Mouse (Mus musculus) hindbrain, embryonic 15.5 days (tissue): ENCODE measurements around the gene Ctdspl. TPM values are rescaled to one million over a fixed set of nuclear protein-coding genes. Genes with fewer than 3 reads are reported as not detected.

Experiments
- ATAC-seq: fragments of 200-750 bp; cut with Nextera tagmentation; 2 replicates; pipeline ENCODE4 v1.8.0; 2017; ENCODE audit warnings: low read depth, moderate number of reproducible peaks, moderate TSS enrichment; ENCODE audit not compliant: low FRiP score
- H3K27ac ChIP-seq: fragments of 300-500 bp; sonication (generic); replicated peaks from 2 replicates; pipeline ENCODE4 v1.5.1; 2015; ENCODE audit warnings: mild to moderate bottlenecking, inconsistent platforms
- H3K27me3 ChIP-seq: fragments of 300-500 bp; sonication (generic); 2 replicates; pipeline ENCODE4 v1.6.1; 2015; ENCODE audit warnings: control low read depth, inconsistent platforms
- H3K36me3 ChIP-seq: fragments of 300-500 bp; sonication (generic); 2 replicates; pipeline ENCODE4 v1.6.1; 2015; ENCODE audit warnings: control low read depth, inconsistent platforms
- H3K4me1 ChIP-seq: fragments of 300-500 bp; sonication (generic); replicated peaks from 2 replicates; pipeline ENCODE4 v1.6.1; 2015; ENCODE audit warnings: control low read depth, inconsistent platforms
- H3K4me2 ChIP-seq: fragments of 300-500 bp; sonication (generic); 2 replicates; pipeline ENCODE4 v1.6.1; 2015; ENCODE audit warnings: moderate library complexity, mild to moderate bottlenecking, inconsistent platforms
- H3K4me3 ChIP-seq: fragments of 300-500 bp; sonication (generic); 2 replicates; pipeline ENCODE4 v1.5.1; 2015; ENCODE audit warnings: mild to moderate bottlenecking, inconsistent platforms
- H3K9ac ChIP-seq: fragments of 300-500 bp; sonication (generic); 2 replicates; pipeline ENCODE4 v1.6.1; 2015; ENCODE audit warnings: inconsistent platforms
- H3K9me3 ChIP-seq: fragments of 300-500 bp; sonication (generic); 2 replicates; pipeline ENCODE4 v1.6.1; 2016; ENCODE audit warnings: control low read depth, inconsistent platforms
- WGBS: fragments of 180-500 bp; shearing (Covaris S2); methylation state at CpG from one replicate; pipeline ENCODE4 v1.1.7; 2015; 5-methylcytosine and 5-hydroxymethylcytosine counted together
- polyA plus RNA-seq: library from polyadenylated mRNA; unstranded; fragments of >200 nt; fragmentation: Nextera tagmentation; extraction: Ambion mirVana; gene quantifications from 2 replicates; pipeline ENCODE4 v1.2.1, GENCODE M21; 2015

Ctdspl gene
- polyA plus RNA-seq, 1 experiment from 2014 or later, result 8.9 TPM

DNA sequence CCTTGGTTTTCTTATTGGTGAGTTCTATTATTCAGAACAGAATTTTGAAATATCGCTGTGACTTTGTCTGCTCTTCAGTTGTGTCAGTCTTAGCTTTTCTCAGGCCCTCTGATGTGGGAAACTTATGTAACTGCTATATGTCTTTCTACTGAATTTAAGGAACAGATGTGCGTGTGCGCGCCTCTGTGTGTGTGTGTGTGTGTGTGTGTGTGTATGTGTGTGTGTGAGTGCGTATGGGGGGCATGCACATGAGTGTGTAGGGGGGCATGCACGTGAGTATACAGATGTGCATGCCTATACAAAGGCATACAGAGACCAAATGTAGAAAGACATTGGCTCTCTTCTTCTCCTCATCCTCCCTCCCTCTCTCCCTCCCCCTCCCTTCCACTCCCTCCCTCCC lies 71.0 kb downstream of the Ctdspl start:
- Histone ChIP-seq H3K36me3 (no peaks in the 10 kb centered on the region), H3K4me2 (no peak overlapping the region), H3K4me3 (no peak overlapping the region), H3K4me1 (no peaks in the 10 kb centered on the region), H3K27me3 (no peaks in the 10 kb centered on the region), H3K9ac (no peak overlapping the region), H3K9me3 (no peaks in the 10 kb centered on the region), H3K27ac (no peak overlapping the region)
- ATAC-seq, result no peak
- 96% methylated on average over 6 of the region's 6 CpGs for WGBS

DNA sequence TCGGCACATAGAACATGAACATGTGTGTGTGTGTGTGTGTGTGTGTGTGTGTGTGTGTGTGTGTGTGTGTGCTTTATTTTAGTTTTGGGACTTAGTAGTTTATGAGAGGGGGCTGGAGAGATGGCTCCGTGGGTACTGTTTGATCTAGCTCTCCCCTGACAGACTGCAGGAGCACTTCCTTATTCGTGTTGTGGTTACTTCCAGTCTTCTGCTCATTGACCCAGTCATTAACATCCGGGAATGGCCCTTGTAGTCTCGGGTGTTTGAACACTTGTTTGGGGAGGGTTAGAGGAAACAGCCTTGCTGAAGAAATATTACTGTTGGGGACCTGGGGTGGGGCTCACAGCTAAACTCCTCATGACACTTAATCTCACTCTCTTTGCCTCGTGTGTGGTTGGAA lies 73.9 kb downstream of the Ctdspl start:
- no peak for ATAC-seq
- Histone ChIP-seq H3K9me3 (no peaks in the 10 kb centered on the region), H3K27ac (no peak overlapping the region), H3K36me3 (no peaks in the 10 kb centered on the region), H3K4me3 (no peak overlapping the region), H3K4me1 (peaks cover 3% of the 10 kb centered on the region; the same call in 1 of the 2 replicates), H3K27me3 (no peaks in the 10 kb centered on the region), H3K4me2 (no peak overlapping the region), H3K9ac (no peak overlapping the region)
- 66% methylated on average over 6 of the region's 6 CpGs for WGBS

DNA sequence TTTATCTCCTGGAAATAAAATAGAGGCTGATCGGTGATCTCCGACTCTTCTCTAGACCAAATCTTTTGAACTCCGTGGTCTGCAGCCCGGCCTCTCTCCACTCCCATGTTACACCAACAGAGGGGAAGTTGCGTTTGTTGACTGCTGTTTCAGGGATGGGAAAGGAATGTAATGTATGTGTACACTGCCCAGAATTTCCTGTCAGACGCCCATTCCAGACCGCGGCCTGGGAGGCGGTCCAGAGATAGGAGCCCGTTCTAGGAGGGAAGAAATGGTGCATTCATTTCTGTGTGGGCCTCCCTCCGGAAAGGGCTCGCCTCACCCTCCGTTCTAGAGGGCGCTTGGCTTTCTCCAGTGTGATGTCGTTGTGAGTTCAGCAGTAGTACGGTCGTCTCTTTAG lies 76.0 kb downstream of the Ctdspl start:
- no peaks in the 10 kb centered on the region for H3K27me3 ChIP-seq
- no peak for ATAC-seq
- 81% methylated on average over 17 of the region's 17 CpGs for WGBS
- H3K9ac ChIP-seq, result no peak overlapping the region
- H3K36me3 ChIP-seq, result no peaks in the 10 kb centered on the region
- H3K27ac ChIP-seq, result no peak overlapping the region
- H3K4me1 ChIP-seq, result peaks cover 6% of the 10 kb centered on the region; the same call in 1 of the 2 replicates
- no peaks in the 10 kb centered on the region for H3K9me3 ChIP-seq
- no peak overlapping the region for H3K4me3 ChIP-seq
- no peak overlapping the region for H3K4me2 ChIP-seq

DNA sequence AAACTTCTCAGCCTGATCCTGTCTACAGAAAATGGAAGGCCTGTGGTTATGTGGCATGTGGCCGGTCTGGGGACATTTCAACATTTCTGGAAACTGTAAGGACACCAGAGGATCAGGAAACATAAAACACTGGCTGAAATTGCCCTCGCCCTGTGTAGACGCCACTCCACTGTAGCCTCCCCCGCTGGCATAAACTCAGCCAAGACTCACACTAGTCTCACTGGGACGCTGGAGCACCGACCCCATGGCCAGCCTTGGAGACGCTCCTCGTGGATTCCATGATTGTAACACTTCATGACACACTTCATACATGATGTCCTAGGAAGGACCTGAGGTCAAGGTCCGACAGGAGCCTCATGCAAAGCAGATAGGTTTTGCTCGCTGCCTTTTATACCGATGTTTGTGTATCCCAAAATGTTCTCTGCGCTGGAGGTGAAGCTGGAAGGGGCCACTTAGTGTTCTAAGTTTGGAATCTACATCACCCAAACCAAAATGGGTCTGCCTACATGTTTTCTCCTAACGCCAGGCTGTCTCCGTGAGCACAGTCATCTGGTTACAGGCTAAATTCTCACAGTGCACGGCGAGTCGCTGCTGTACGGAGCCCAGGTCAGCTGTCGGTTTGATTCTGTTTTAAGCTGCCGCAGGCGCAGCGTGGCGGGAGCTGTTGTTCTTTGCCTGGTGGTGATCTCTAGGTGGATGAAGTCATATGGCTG lies 77.9 kb downstream of the Ctdspl start:
- H3K27me3 ChIP-seq, result no peaks in the 10 kb centered on the region
- no peaks in the 10 kb centered on the region for H3K9me3 ChIP-seq
- no peak overlapping the region for H3K9ac ChIP-seq
- no peak overlapping the region for H3K4me2 ChIP-seq
- WGBS, result 89% methylated on average over 23 of the region's 23 CpGs
- H3K4me3 ChIP-seq, result no peak overlapping the region
- ATAC-seq, result no peak
- peaks cover 14% of the 10 kb centered on the region for H3K4me1 ChIP-seq
- H3K36me3 ChIP-seq, result no peaks in the 10 kb centered on the region
- no peak overlapping the region for H3K27ac ChIP-seq

DNA sequence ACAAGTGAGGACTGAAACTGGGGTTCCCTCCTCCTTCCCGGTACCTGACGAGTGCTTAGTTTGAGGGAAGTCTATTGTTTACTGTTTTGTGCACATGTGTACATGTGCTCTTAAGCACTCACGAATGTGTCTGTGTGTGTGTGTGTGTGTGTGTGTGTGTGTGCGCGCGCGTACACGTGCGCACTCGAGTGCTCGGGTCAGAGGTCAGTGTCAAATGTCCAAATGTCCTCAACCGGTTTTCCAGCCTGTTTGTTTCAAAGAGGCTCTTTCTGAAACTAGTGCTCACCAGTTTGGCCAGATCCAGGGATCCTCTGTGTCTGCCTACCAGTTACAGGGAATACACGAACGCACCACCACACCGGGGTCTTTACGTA lies 78.4 kb downstream of the Ctdspl start:
- ATAC-seq, result no peak
- Histone ChIP-seq H3K9ac (no peak overlapping the region), H3K27ac (no peak overlapping the region), H3K4me2 (no peak overlapping the region), H3K4me3 (no peak overlapping the region), H3K4me1 (peaks cover 16% of the 10 kb centered on the region), H3K36me3 (no peaks in the 10 kb centered on the region), H3K27me3 (no peaks in the 10 kb centered on the region), H3K9me3 (no peaks in the 10 kb centered on the region)
- 89% methylated on average over 16 of the region's 16 CpGs for WGBS

DNA sequence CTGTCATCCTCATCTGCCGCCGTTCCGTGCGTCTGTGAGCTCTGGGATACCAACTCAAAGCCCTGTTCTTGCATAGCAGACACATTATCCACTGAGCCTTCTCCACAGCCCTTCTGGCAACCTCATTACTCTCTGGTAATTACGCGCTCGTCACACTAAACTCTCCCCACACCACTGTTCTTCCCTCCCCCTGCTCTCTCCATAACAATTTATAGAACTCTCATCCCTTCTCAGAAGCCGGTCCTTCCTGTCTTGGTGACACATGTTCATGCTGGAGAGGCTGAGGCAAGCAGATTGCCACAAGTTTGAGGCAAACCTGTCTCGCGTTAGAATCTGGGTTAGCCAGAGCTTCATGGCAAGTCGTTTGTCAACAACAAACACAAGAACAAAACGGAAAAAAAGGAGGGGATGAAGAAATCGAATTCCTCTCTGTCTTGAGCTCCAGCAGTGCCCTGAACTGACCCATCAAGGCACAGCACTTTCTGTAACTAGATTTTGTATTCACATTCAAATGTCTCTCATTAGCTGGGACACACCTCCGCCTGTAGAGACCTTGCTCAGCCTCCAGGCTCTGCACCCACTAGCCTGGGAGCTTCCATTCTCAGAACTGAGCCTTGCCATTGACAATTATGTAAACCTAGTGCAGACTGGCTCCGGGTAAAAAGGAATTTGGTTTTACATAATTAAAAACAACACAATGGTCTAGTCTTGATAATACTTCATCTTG lies 79.2 kb downstream of the Ctdspl start:
- H3K36me3 ChIP-seq, result no peaks in the 10 kb centered on the region
- H3K9me3 ChIP-seq, result no peaks in the 10 kb centered on the region
- ATAC-seq, result 0 out of 2 replicates have a peak, but pooled peaks have one; percentile 44
- no peak overlapping the region for H3K9ac ChIP-seq
- peaks cover 16% of the 10 kb centered on the region for H3K4me1 ChIP-seq
- WGBS, result 59% methylated on average over 15 of the region's 15 CpGs
- no peak overlapping the region for H3K4me2 ChIP-seq
- no peak overlapping the region for H3K4me3 ChIP-seq
- H3K27ac ChIP-seq, result no peak overlapping the region
- no peaks in the 10 kb centered on the region for H3K27me3 ChIP-seq

DNA sequence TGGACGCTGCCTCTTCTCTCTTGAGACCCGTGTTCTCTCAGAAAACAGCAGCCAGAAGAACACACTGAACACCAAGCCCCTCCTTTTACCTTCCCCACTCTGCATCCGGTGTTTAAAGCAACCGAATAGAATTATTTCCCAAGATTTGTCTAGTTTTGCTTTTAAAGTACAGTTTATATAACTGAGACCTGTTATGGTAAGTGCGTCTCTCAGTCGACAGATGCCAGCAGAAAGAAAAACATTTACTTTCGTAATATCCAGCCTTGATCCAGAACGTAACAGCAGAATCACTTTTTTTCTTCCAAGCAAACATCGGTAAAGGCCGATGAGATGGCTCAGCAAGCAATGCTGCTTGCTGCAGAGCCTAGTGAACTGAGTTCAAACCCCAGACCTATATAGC lies 81.0 kb downstream of the Ctdspl start:
- H3K9me3 ChIP-seq, result no peaks in the 10 kb centered on the region
- no peaks in the 10 kb centered on the region for H3K27me3 ChIP-seq
- no peak for ATAC-seq
- H3K4me3 ChIP-seq, result no peak overlapping the region
- H3K4me2 ChIP-seq, result no peak overlapping the region
- H3K27ac ChIP-seq, result no peak overlapping the region
- no peaks in the 10 kb centered on the region for H3K36me3 ChIP-seq
- 85% methylated on average over 10 of the region's 10 CpGs for WGBS
- H3K9ac ChIP-seq, result no peak overlapping the region
- H3K4me1 ChIP-seq, result peaks cover 16% of the 10 kb centered on the region

DNA sequence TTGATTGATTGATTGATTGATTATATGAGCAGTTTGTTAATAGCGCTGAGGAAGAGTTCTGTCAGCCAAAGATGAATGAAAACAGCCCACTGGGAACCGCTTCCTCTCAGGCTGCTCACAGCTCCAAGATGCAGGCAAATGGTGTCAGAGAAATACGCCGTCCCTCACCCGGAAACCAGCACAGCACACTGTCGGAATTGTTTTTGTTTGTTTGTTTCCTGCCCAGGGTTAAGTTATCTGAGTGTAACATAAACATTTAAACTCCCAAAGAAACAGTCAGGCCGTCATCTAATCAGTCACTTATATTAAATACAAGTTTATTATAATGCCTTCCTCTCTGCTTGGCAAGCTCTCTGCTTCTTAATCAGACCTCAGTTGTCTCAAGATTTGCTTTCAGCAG lies 82.6 kb downstream of the Ctdspl start:
- no peaks in the 10 kb centered on the region for H3K9me3 ChIP-seq
- no peak for ATAC-seq
- H3K27me3 ChIP-seq, result no peaks in the 10 kb centered on the region
- WGBS, result 53% methylated on average over 7 of the region's 7 CpGs
- no peak overlapping the region for H3K4me2 ChIP-seq
- no peaks in the 10 kb centered on the region for H3K36me3 ChIP-seq
- no peak overlapping the region for H3K4me3 ChIP-seq
- peaks cover 16% of the 10 kb centered on the region for H3K4me1 ChIP-seq
- H3K27ac ChIP-seq, result no peak overlapping the region
- H3K9ac ChIP-seq, result no peak overlapping the region

DNA sequence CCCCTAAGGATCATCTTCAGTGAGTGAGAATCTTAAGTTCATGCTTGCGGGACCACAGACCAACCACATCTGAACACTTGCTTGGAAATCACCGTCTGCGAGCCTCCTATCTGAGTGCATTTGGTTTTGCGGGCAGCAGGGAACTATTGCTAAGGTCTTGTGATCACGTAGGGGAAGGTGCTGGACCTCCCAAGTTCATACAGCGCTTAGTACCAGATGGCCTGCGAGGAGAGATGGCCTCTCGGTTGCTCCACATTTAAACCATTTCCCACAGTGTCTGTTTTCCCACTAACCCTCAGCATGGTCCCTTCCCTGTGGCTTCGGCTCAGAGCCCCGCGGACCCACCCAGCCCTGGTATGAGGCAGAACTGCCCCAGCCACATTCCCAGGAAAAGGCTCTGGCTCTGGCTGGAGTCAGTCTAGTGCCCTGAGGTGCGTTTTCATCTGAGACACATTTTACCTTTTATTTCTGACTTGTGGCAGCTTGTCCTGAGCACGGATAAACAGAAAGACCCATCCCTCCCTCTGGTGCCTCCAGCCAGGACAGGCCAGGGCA lies 84.0 kb downstream of the Ctdspl start:
- Histone ChIP-seq H3K9ac (no peak overlapping the region), H3K36me3 (no peaks in the 10 kb centered on the region), H3K4me3 (no peak overlapping the region), H3K4me1 (peaks cover 12% of the 10 kb centered on the region), H3K4me2 (no peak overlapping the region), H3K27ac (no peak overlapping the region), H3K27me3 (no peaks in the 10 kb centered on the region), H3K9me3 (no peaks in the 10 kb centered on the region)
- WGBS, result 88% methylated on average over 13 of the region's 13 CpGs
- ATAC-seq, result no peak

DNA sequence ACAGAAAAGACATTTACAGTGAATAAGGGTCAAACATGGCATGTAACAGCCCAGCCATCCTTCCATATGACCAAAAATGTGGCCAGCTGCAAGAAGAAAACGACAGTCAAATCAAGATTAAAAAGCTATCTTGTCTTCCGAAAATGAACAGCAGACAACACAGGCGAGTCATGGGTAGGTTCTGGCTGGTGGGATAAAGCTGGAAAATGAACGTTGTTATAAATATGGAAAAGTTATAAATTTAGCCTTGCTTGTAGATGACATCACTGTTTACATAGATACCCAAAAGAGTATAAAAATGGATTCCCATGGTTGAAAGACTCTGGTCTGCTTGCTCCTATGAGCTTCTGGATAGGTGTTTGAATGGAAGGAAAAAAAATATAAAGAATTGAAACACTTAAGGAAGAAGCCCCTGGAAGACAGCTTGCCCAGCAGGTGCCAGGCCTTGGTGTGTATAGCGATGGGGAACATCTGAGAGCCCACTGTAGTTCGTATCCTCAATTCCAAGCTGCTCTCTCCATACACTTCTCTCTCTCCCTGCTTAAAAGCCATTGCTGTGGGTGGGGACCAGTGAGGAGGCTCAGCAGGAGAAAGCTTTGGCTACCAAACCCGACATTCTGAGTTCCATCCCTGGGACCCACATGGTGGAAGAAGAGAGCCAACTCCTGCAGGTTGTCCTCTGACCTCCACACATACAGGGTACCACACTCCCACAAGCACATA lies 90.7 kb downstream of the Ctdspl start:
- Histone ChIP-seq H3K36me3 (peaks cover 8% of the 10 kb centered on the region), H3K9me3 (no peaks in the 10 kb centered on the region), H3K4me3 (no peak overlapping the region), H3K9ac (no peak overlapping the region), H3K4me1 (no peaks in the 10 kb centered on the region), H3K27me3 (no peaks in the 10 kb centered on the region), H3K4me2 (no peak overlapping the region), H3K27ac (no peak overlapping the region)
- no peak for ATAC-seq
- WGBS, result 86% methylated on average over 7 of the region's 7 CpGs

DNA sequence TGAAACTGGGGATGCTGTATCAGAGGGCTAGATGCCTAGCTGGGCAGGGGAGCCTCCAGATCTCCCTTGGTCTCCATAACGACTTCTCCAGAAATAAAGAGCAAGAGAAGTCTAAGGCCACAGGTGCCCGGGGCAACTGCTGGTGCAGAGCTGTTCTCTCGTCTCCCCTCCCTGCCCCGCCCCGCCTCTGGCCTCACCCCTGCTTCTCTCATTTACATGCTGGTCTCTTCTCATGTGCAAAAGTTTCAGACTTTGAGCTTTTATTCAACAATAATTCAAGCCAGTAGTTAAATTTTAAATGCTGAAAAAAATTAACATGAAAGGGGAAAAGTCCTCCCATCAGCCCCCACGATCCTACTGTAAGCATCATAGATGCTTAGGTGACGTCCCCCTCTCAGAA lies 95.5 kb downstream of the Ctdspl start:
- WGBS, result 78% methylated on average over 6 of the region's 7 CpGs

DNA sequence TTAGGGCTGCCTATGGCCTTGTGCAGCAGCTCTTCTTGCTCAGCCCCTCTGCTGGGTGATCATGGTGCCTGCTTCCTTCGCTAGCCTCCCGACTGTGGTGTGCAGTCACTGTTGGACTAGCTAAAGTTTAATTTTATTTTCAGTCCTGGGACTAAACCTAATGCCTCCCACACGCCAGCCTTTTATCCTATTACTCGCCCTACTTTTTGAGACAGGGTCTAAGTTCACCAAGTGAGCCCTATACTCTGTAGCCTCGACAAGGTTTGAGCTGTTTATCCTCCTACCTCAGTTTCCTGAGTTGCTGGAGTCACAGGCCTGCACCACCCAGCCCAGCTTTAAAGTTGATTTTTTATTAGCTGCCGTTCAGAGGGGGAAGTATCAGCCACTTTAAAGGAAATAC lies 99.0 kb downstream of the Ctdspl start:
- Histone ChIP-seq H3K36me3 (peaks cover 3% of the 10 kb centered on the region; the same call in 1 of the 2 replicates), H3K9ac (no peak overlapping the region), H3K4me2 (no peak overlapping the region), H3K27ac (no peak overlapping the region), H3K9me3 (no peaks in the 10 kb centered on the region), H3K27me3 (no peaks in the 10 kb centered on the region), H3K4me1 (no peaks in the 10 kb centered on the region; the same call in 1 of the 2 replicates), H3K4me3 (no peak overlapping the region)
- WGBS, result 89% methylated on average over 6 of the region's 6 CpGs
- ATAC-seq, result no peak

More for the DNA sequence above, 95.5 kb downstream of the Ctdspl start:
- Histone ChIP-seq H3K27ac (no peak overlapping the region), H3K9me3 (no peaks in the 10 kb centered on the region), H3K4me3 (no peak overlapping the region), H3K9ac (no peak overlapping the region), H3K4me1 (no peaks in the 10 kb centered on the region), H3K27me3 (no peaks in the 10 kb centered on the region), H3K36me3 (peaks cover 8% of the 10 kb centered on the region), H3K4me2 (no peak overlapping the region)
- no peak for ATAC-seq
